Mouse (Mus musculus): ENCODE measurements around the gene Slc51b. TPM values are rescaled to one million over a fixed set of nuclear protein-coding genes. Genes with fewer than 3 reads are reported as not detected.

Gene Slc51b
- polyA plus RNA-seq, 1 experiment from 2014 or later: not detected

- peaks cover 31% of the 10 kb centered on the region for H3K27me3 ChIP-seq (ENCODE audit: control insufficient read depth, insufficient read depth, low read length)
These were observed 31.8 kb downstream of the Slc51b start for GRCm38 (mm10) chr9:65390752-65391612.

GRCm38 (mm10) chr9:65386373-65387140, 36.2 kb downstream of the Slc51b start:
- ATAC-seq (ENCODE audit: low FRiP score): no peak
- no peak overlapping the region for H3K4me3 ChIP-seq (ENCODE audit: low read depth, low read length)
- WGBS: 32% methylated on average over 8 of the region's 8 CpGs
- no peak overlapping the region for H3K4me2 ChIP-seq (replicated peaks; ENCODE audit: low read depth, low read length)
- no peak for DNase-seq (ENCODE audit: low spot score)
- H3K27me3 ChIP-seq (ENCODE audit: control insufficient read depth, insufficient read depth, low read length): peaks cover 21% of the 10 kb centered on the region
- H3K4me1 ChIP-seq (replicated peaks; ENCODE audit: control insufficient read depth, insufficient read depth, low read length): no peaks in the 10 kb centered on the region; the same call in 1 of the 2 replicates
- no peak overlapping the region for H3K9ac ChIP-seq (ENCODE audit: low read depth, low read length)
- H3K27ac ChIP-seq (ENCODE audit: low read depth, low read length): no peak overlapping the region
- H3K36me3 ChIP-seq (ENCODE audit: control insufficient read depth, insufficient read depth, low read length): no peaks in the 10 kb centered on the region
- H3K9me3 ChIP-seq (ENCODE audit: control insufficient read depth, low read length): no peaks in the 10 kb centered on the region

More at GRCm38 (mm10) chr9:65390752-65391612, 31.8 kb downstream of the Slc51b start:
- H3K36me3 ChIP-seq (ENCODE audit: control insufficient read depth, insufficient read depth, low read length): no peaks in the 10 kb centered on the region
- H3K9me3 ChIP-seq (ENCODE audit: control insufficient read depth, low read length): no peaks in the 10 kb centered on the region
- ATAC-seq (ENCODE audit: low FRiP score) (no peak), DNase-seq (ENCODE audit: low spot score) (peak; percentile 57)
- no peaks in the 10 kb centered on the region; the same call in 1 of the 2 replicates for H3K4me1 ChIP-seq (replicated peaks; ENCODE audit: control insufficient read depth, insufficient read depth, low read length)
- peak overlapping the region; percentile 47 for H3K4me2 ChIP-seq (replicated peaks; ENCODE audit: low read depth, low read length)
- no peak overlapping the region for H3K27ac ChIP-seq (ENCODE audit: low read depth, low read length)
- 23% methylated on average over 71 of the region's 96 CpGs for WGBS
- H3K9ac ChIP-seq (ENCODE audit: low read depth, low read length): 0 out of 2 replicates have a peak overlapping the region, but pooled peaks have one; percentile 23
- H3K4me3 ChIP-seq (ENCODE audit: low read depth, low read length): peak overlapping the region; percentile 37

GRCm38 (mm10) chr9:65384276-65384675, 38.5 kb downstream of the Slc51b start:
- Histone ChIP-seq H3K4me1 (replicated peaks; ENCODE audit: control insufficient read depth, insufficient read depth, low read length) (no peaks in the 10 kb centered on the region), H3K27me3 (ENCODE audit: control insufficient read depth, insufficient read depth, low read length) (0 out of 2 replicates have a peak, but pooled peaks cover 3% of the 10 kb centered on the region), H3K9ac (ENCODE audit: low read depth, low read length) (no peak overlapping the region), H3K4me3 (ENCODE audit: low read depth, low read length) (no peak overlapping the region), H3K36me3 (ENCODE audit: control insufficient read depth, insufficient read depth, low read length) (no peaks in the 10 kb centered on the region), H3K9me3 (ENCODE audit: control insufficient read depth, low read length) (no peaks in the 10 kb centered on the region), H3K4me2 (replicated peaks; ENCODE audit: low read depth, low read length) (no peak overlapping the region), H3K27ac (ENCODE audit: low read depth, low read length) (no peak overlapping the region)
- WGBS: 69% methylated on average over 3 of the region's 3 CpGs
- DNase-seq (ENCODE audit: low spot score) (no peak), ATAC-seq (ENCODE audit: low FRiP score) (no peak)

- Histone ChIP-seq H3K4me3 (ENCODE audit: low read depth, low read length) (no peak overlapping the region), H3K9ac (ENCODE audit: low read depth, low read length) (no peak overlapping the region), H3K4me2 (replicated peaks; ENCODE audit: low read depth, low read length) (no peak overlapping the region), H3K27ac (ENCODE audit: low read depth, low read length) (no peak overlapping the region), H3K36me3 (ENCODE audit: control insufficient read depth, insufficient read depth, low read length) (no peaks in the 10 kb centered on the region), H3K9me3 (ENCODE audit: control insufficient read depth, low read length) (no peaks in the 10 kb centered on the region), H3K4me1 (replicated peaks; ENCODE audit: control insufficient read depth, insufficient read depth, low read length) (no peaks in the 10 kb centered on the region), H3K27me3 (ENCODE audit: control insufficient read depth, insufficient read depth, low read length) (no peaks in the 10 kb centered on the region)
- WGBS: 48% methylated on average over 3 of the region's 3 CpGs
- ATAC-seq (ENCODE audit: low FRiP score): no peak
- DNase-seq (ENCODE audit: low spot score): no peak
These were observed 40.0 kb downstream of the Slc51b start for GRCm38 (mm10) chr9:65382751-65383097.

GRCm38 (mm10) chr9:65382031-65382750, 40.6 kb downstream of the Slc51b start:
- Histone ChIP-seq H3K27ac (ENCODE audit: low read depth, low read length) (no peak overlapping the region), H3K9me3 (ENCODE audit: control insufficient read depth, low read length) (no peaks in the 10 kb centered on the region), H3K4me1 (replicated peaks; ENCODE audit: control insufficient read depth, insufficient read depth, low read length) (no peaks in the 10 kb centered on the region), H3K4me3 (ENCODE audit: low read depth, low read length) (no peak overlapping the region), H3K36me3 (ENCODE audit: control insufficient read depth, insufficient read depth, low read length) (no peaks in the 10 kb centered on the region), H3K27me3 (ENCODE audit: control insufficient read depth, insufficient read depth, low read length) (no peaks in the 10 kb centered on the region), H3K9ac (ENCODE audit: low read depth, low read length) (no peak overlapping the region), H3K4me2 (replicated peaks; ENCODE audit: low read depth, low read length) (no peak overlapping the region)
- no peak for ATAC-seq (ENCODE audit: low FRiP score)
- no peak for DNase-seq (ENCODE audit: low spot score)
- 75% methylated on average over 6 of the region's 6 CpGs for WGBS

- DNase-seq (ENCODE audit: low spot score) (no peak), ATAC-seq (ENCODE audit: low FRiP score) (no peak)
- no peak overlapping the region for H3K4me2 ChIP-seq (replicated peaks; ENCODE audit: low read depth, low read length)
- no peaks in the 10 kb centered on the region for H3K27me3 ChIP-seq (ENCODE audit: control insufficient read depth, insufficient read depth, low read length)
- H3K9ac ChIP-seq (ENCODE audit: low read depth, low read length): no peak overlapping the region
- no peak overlapping the region for H3K27ac ChIP-seq (ENCODE audit: low read depth, low read length)
- no peaks in the 10 kb centered on the region for H3K9me3 ChIP-seq (ENCODE audit: control insufficient read depth, low read length)
- no peaks in the 10 kb centered on the region for H3K4me1 ChIP-seq (replicated peaks; ENCODE audit: control insufficient read depth, insufficient read depth, low read length)
- no peak overlapping the region for H3K4me3 ChIP-seq (ENCODE audit: low read depth, low read length)
- WGBS: 74% methylated on average over 4 of the region's 4 CpGs
- no peaks in the 10 kb centered on the region for H3K36me3 ChIP-seq (ENCODE audit: control insufficient read depth, insufficient read depth, low read length)
These were observed 41.7 kb downstream of the Slc51b start for GRCm38 (mm10) chr9:65381017-65381590.

- WGBS: 89% methylated on average over 9 of the region's 9 CpGs
- Histone ChIP-seq H3K4me1 (replicated peaks; ENCODE audit: control insufficient read depth, insufficient read depth, low read length) (no peaks in the 10 kb centered on the region), H3K9ac (ENCODE audit: low read depth, low read length) (no peak overlapping the region), H3K4me3 (ENCODE audit: low read depth, low read length) (no peak overlapping the region), H3K4me2 (replicated peaks; ENCODE audit: low read depth, low read length) (no peak overlapping the region), H3K9me3 (ENCODE audit: control insufficient read depth, low read length) (no peaks in the 10 kb centered on the region), H3K27ac (ENCODE audit: low read depth, low read length) (no peak overlapping the region), H3K27me3 (ENCODE audit: control insufficient read depth, insufficient read depth, low read length) (no peaks in the 10 kb centered on the region), H3K36me3 (ENCODE audit: control insufficient read depth, insufficient read depth, low read length) (no peaks in the 10 kb centered on the region)
- no peak for DNase-seq (ENCODE audit: low spot score)
- ATAC-seq (ENCODE audit: low FRiP score): no peak
These were observed 47.4 kb downstream of the Slc51b start for GRCm38 (mm10) chr9:65375163-65375934.

Data from hindbrain, embryonic 11.5 days (tissue).